Mouse (Mus musculus) R1 (cell line): ENCODE measurements around the gene Scamp5.

ENCODE experiments used
- DNase-seq: peaks from one replicate; pipeline ENCODE4 v3.0.0-alpha.2; 2018; ENCODE audit warnings: low read depth, low spot score

Gene Scamp5

DNA sequence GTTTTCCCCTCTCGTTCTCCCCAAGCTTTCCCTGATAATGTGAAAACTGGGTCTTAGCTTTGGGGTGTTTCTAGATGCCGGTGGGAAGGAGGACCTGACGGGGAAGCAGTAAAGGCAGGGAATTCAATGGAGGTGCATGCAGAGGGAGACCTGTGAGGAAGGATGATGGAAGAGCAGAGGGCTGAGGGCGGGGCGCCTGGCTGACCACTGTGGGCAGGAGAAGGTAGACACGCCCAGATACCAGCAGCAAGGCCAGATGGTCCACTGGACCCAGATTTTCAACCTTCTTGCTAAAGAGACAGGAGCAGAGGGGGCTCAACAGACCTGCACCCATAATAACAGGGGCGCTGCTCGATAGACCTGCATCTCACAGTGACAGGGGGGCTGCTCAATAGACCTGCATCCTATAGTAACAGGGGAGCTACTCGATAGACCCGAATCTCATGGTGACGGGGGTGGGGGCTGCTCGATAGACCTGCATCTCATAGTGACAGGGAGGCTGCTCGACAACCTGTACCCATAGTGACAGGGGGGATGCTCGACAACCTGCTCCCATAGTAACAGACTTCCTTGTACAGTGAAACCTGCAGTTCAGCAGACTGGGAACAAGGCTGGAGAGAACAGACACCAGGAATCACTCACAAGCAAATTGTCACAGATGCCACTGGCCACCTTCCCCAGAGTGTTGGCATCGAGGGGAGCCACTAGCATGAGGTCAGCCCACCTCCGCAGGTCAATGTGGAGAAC is 48.2 kb downstream of the Scamp5 start:
- no peak for DNase-seq

DNA sequence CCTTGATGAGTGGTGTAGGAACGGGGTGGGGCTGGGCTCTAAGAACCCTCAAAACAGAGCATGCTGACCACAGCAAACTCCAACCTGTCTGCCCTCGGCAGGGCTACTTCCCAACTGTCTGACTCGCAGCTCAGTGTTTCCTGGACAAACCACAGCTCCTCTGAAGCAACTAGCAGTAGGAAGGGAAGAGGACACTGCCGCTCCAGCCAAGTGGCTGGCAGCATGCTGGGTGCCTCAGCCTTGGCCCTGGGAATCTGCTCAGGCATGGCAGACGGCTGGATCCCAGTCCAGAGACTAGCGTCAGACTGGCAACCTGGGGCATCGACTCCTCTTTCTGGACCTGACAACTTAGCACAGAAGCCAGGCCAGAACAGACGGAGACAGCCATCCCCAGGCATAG is 50.5 kb downstream of the Scamp5 start:
- no peak for DNase-seq

DNA sequence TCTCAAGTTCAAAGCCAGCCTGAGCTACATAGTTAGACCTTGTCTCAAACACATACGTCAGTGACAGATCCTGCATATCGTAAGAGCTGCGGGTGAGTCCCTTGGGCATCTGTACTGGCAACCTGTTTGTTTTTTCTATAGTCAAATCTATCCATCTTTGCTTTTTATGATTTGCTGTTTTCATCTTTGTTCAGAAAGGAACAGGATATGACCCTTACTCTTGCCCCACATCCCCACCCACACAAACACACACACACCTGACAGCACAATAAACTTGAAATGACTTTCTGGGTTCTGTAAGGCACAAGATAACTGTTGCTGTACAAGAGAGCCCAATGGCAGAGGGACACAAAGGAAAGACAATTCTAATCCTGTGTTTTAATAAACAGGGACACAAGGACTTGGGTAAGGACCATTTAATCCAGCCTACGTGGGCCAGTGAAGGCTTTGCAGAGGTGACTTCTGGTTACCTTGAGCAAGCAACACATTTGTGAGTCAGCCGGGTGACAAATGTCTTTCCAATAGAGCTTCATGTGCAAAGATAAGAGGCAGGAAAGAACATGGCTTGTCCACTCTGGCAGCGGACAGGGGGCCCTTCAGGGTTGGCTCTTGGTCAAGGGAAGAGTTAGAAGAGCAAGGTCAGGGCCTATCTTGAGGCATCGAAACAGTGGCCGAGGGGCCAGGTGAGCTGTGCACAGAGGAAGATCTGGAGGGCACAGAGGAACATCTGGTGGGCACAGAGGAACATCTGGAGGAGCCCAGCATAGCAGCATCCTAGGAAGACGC is 60.5 kb downstream of the Scamp5 start:
- DNase-seq = no peak

DNA sequence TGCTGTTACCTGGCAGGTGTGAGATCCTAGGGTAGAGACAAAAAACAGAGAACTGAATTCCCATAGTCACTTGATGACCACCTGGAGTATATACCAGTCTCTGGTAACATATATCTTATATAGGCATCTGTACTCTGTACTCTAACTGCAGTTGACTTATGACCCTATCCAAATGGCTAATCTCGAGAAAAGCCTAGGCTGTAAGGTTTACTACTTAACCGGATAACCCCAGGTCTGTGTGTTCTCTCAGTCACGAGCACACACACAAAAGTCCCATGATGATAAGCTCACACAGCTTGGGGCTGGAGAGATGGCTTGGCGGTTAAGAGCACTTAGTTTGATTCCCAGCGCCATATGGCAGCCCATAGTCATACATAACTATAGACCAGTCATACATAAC is 61.5 kb downstream of the Scamp5 start:
- no peak for DNase-seq

DNA sequence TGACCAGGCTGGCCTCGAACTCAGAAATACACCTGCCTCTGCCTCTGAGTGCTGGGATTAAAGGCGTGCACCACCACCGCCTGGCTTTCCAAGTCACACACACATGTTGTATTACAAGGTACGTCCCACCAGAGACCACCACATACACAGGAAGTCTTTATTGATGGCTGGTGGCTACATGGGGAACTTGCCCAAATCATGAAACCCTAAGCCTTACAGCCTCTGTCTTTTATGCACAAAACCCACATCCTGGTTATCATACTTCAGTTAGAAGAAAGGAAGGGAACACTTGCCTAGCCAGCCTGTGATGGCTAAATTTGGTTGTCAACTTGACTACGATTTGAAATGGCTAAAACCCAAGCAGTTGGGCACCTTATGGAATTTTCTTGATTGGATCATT is 63.8 kb downstream of the Scamp5 start:
- no peak for DNase-seq

DNA sequence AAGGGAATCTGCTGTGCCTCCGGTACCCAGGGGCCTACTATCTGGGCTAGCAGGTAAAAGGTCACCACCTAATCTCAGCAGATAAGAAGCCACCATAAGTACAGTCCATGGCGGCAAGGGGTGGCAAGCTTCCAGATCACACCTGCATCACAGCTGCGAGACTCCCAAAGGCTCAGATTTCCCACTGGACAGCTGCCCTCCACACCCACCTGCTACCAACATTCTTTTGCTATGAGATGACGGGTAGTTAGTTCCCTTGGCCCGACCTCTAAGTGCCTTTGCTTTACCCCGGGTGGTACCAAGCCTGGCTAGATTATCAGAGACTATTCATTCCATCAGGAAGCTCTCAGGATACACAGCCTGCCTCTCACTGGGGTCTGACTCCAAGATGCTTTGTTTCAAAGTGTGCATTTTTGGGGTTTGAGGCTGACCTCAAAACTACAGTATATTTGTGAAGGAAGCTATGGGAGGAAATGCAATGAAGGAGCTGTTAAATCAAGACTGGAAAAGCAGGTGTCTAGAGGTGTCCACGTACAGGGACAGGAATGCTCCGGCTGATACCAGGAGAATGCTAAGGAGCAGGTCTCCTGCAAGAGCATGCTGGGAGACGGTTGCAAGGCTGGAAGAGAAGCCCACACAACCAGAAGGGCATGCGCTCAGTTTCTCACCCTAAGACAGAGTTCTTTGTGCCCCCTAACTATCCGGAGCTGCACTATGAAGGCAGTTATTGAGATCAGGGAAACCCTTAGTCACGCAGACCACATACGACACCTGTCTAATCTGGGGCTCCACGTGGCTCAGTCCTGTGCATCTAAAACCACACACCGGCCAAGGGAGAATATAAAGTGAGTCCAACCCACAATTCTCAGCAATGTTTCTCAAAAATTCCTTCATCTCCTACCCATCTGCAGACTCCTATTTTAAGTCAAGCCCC is 65.3 kb downstream of the Scamp5 start:
- DNase-seq = peak; percentile 78

DNA sequence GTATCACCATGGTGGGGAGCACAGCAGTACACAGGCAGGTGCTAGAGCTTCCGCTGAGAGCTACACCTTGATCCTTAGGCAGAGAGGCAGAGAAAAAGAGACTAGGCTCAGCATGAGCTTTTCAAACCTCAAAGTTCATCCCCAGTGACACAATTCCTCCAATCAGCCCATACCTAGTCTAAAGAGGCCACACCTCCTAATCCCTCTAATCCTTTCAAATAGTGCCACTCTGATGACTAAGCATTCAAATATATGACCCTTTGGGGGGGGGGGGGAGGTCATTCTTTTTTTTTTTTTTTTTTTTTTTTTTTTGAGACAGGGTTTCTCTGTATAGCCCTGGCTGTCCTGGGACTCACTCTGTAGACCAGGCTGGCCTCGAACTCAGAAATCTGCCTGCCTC is 69.1 kb downstream of the Scamp5 start:
- DNase-seq = peak; percentile 54

DNA sequence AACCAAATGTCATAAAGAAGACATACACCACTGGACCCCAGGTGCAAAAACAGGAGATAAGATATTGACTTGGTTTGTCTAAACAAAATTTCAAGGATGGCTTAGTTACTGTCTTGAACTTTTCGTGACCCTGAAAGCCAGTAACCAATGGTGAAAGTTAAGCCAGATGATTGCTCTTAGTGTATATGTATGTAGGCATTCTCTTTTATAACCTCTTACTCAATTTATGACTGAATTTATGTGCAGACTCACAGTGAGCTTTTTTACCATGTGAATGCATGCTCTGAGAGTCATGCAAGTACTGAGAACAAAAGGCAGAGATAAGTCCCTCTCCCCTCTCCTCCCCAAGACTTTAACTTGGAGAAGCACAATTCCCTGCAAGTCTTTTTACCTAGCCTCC is 75.0 kb downstream of the Scamp5 start:
- DNase-seq = no peak
